Mouse (Mus musculus) liver, embryonic 13.5 days (tissue): ENCODE measurements around the gene Nsmce3. TPM values are rescaled to one million over a fixed set of nuclear protein-coding genes. Genes with fewer than 3 reads are reported as not detected.

Source experiments
- ATAC-seq: fragments of 200-750 bp; cut with Nextera tagmentation; 2 replicates; pipeline ENCODE4 v1.8.0; 2017; ENCODE audit warnings: low read depth, mild to moderate bottlenecking, moderate number of reproducible peaks, moderate library complexity
- DNase-seq: peaks from one replicate; pipeline ENCODE4 v3.0.0; 2022
- H3K27ac ChIP-seq: fragments of 300-500 bp; sonication (generic); 2 replicates; pipeline ENCODE4 v1.5.1; 2015; ENCODE audit warnings: moderate library complexity, mild to moderate bottlenecking, inconsistent platforms
- H3K27me3 ChIP-seq: fragments of 300-500 bp; sonication (generic); 2 replicates; pipeline ENCODE4 v1.6.1; 2015; ENCODE audit warnings: mild to moderate bottlenecking, inconsistent platforms
- H3K36me3 ChIP-seq: fragments of 300-500 bp; sonication (generic); 2 replicates; pipeline ENCODE4 v1.6.1; 2015; ENCODE audit warnings: mild to moderate bottlenecking, inconsistent platforms
- H3K4me1 ChIP-seq: fragments of 300-500 bp; sonication (generic); replicated peaks from 2 replicates; pipeline ENCODE4 v1.6.1; 2015; ENCODE audit warnings: inconsistent platforms
- H3K4me2 ChIP-seq: fragments of 300-500 bp; sonication (generic); 2 replicates; pipeline ENCODE4 v1.6.1; 2015; ENCODE audit warnings: inconsistent platforms, mild to moderate bottlenecking, moderate library complexity
- H3K4me3 ChIP-seq: fragments of 300-500 bp; sonication (generic); replicated peaks from 2 replicates; pipeline ENCODE4 v1.5.1; 2015; ENCODE audit warnings: mild to moderate bottlenecking, inconsistent platforms
- H3K9ac ChIP-seq: fragments of 300-500 bp; sonication (generic); 2 replicates; pipeline ENCODE4 v1.6.1; 2015; ENCODE audit warnings: mild to moderate bottlenecking, inconsistent platforms
- H3K9me3 ChIP-seq: fragments of 300-500 bp; sonication (generic); replicated peaks from 2 replicates; pipeline ENCODE4 v1.6.1; 2016; ENCODE audit warnings: inconsistent platforms
- WGBS: fragments of 180-500 bp; shearing (Covaris S2); methylation state at CpG from one replicate; pipeline ENCODE4 v1.1.7; 2015; ENCODE audit not compliant: insufficient replicate concordance; 5-methylcytosine and 5-hydroxymethylcytosine counted together
- polyA plus RNA-seq: library from polyadenylated mRNA; unstranded; fragments of >200 nt; fragmentation: Nextera tagmentation; extraction: Ambion mirVana; gene quantifications from 2 replicates; pipeline ENCODE4 v1.2.1, GENCODE M21; 2015

The Nsmce3 gene
- polyA plus RNA-seq, 1 experiment from 2014 or later = 6.4 TPM

- no peaks in the 10 kb centered on the region for H3K9me3 ChIP-seq
- no peak overlapping the region for H3K4me3 ChIP-seq
- no peaks in the 10 kb centered on the region for H3K4me1 ChIP-seq
- H3K27ac ChIP-seq = no peak overlapping the region
- DNase-seq (no peak), ATAC-seq (no peak)
- H3K9ac ChIP-seq = no peak overlapping the region
- 54% methylated on average over 3 of the region's 3 CpGs for WGBS
- H3K4me2 ChIP-seq = no peak overlapping the region
- H3K36me3 ChIP-seq = no peaks in the 10 kb centered on the region
- no peaks in the 10 kb centered on the region for H3K27me3 ChIP-seq
Measured at GRCm38 (mm10) chr7:64891139-64891538, 18.3 kb upstream of the Nsmce3 start.

- H3K27me3 ChIP-seq = no peaks in the 10 kb centered on the region
- H3K4me1 ChIP-seq = no peaks in the 10 kb centered on the region
- no peak for DNase-seq
- ATAC-seq = no peak
- no peak overlapping the region for H3K4me3 ChIP-seq
- no peak overlapping the region for H3K27ac ChIP-seq
- 79% methylated on average over 9 of the region's 9 CpGs for WGBS
- no peaks in the 10 kb centered on the region for H3K36me3 ChIP-seq
- no peaks in the 10 kb centered on the region for H3K9me3 ChIP-seq
- H3K9ac ChIP-seq = no peak overlapping the region
- H3K4me2 ChIP-seq = no peak overlapping the region
Measured at GRCm38 (mm10) chr7:64889919-64890318, 17.1 kb upstream of the Nsmce3 start.

GRCm38 (mm10) chr7:64884187-64884862 lies 11.5 kb upstream of the Nsmce3 start:
- DNase-seq = no peak
- H3K9me3 ChIP-seq = no peaks in the 10 kb centered on the region
- H3K36me3 ChIP-seq = no peaks in the 10 kb centered on the region
- no peaks in the 10 kb centered on the region for H3K4me1 ChIP-seq
- H3K4me2 ChIP-seq = no peak overlapping the region
- H3K4me3 ChIP-seq = no peak overlapping the region
- no peak overlapping the region for H3K9ac ChIP-seq
- no peak for ATAC-seq
- no peak overlapping the region for H3K27ac ChIP-seq
- WGBS = 55% methylated on average over 11 of the region's 11 CpGs
- no peaks in the 10 kb centered on the region for H3K27me3 ChIP-seq

GRCm38 (mm10) chr7:64882243-64882642 lies 9.4 kb upstream of the Nsmce3 start:
- no peaks in the 10 kb centered on the region for H3K36me3 ChIP-seq
- WGBS = 54% methylated on average over 6 of the region's 6 CpGs
- H3K4me1 ChIP-seq = no peaks in the 10 kb centered on the region
- H3K27me3 ChIP-seq = no peaks in the 10 kb centered on the region
- ATAC-seq = no peak
- no peak overlapping the region for H3K4me2 ChIP-seq
- no peaks in the 10 kb centered on the region for H3K9me3 ChIP-seq
- H3K27ac ChIP-seq = no peak overlapping the region
- no peak overlapping the region for H3K4me3 ChIP-seq
- no peak overlapping the region for H3K9ac ChIP-seq
- no peak for DNase-seq

- H3K4me2 ChIP-seq = no peak overlapping the region
- WGBS = 41% methylated on average over 7 of the region's 7 CpGs
- H3K27me3 ChIP-seq = no peaks in the 10 kb centered on the region
- no peak overlapping the region for H3K27ac ChIP-seq
- no peaks in the 10 kb centered on the region for H3K36me3 ChIP-seq
- H3K9me3 ChIP-seq = no peaks in the 10 kb centered on the region
- H3K9ac ChIP-seq = no peak overlapping the region
- DNase-seq (no peak), ATAC-seq (no peak)
- no peak overlapping the region for H3K4me3 ChIP-seq
- H3K4me1 ChIP-seq = no peaks in the 10 kb centered on the region
Measured at GRCm38 (mm10) chr7:64881387-64881786, 8.6 kb upstream of the Nsmce3 start.

- no peak overlapping the region for H3K9ac ChIP-seq
- H3K36me3 ChIP-seq = no peaks in the 10 kb centered on the region
- DNase-seq (no peak), ATAC-seq (no peak)
- no peak overlapping the region for H3K4me3 ChIP-seq
- H3K9me3 ChIP-seq = no peaks in the 10 kb centered on the region
- no peak overlapping the region for H3K4me2 ChIP-seq
- H3K4me1 ChIP-seq = no peaks in the 10 kb centered on the region
- no peak overlapping the region for H3K27ac ChIP-seq
- H3K27me3 ChIP-seq = no peaks in the 10 kb centered on the region
- 73% methylated on average over 5 of the region's 5 CpGs for WGBS
Measured at GRCm38 (mm10) chr7:64880415-64880814, 7.6 kb upstream of the Nsmce3 start.

GRCm38 (mm10) chr7:64874941-64875340 lies 2.1 kb upstream of the Nsmce3 start:
- Histone ChIP-seq H3K27ac (no peak overlapping the region), H3K36me3 (no peaks in the 10 kb centered on the region), H3K4me2 (no peak overlapping the region), H3K9ac (no peak overlapping the region), H3K27me3 (no peaks in the 10 kb centered on the region; the same call in 1 of the 2 replicates), H3K4me1 (peaks cover 16% of the 10 kb centered on the region), H3K9me3 (no peaks in the 10 kb centered on the region), H3K4me3 (no peak overlapping the region)
- no peak for DNase-seq
- 68% methylated on average over 4 of the region's 4 CpGs for WGBS
- no peak for ATAC-seq

GRCm38 (mm10) chr7:64873266-64873665 lies 469 bp upstream of the Nsmce3 start:
- Histone ChIP-seq H3K4me1 (peaks cover 22% of the 10 kb centered on the region), H3K27me3 (no peaks in the 10 kb centered on the region; the same call in 1 of the 2 replicates), H3K4me3 (peak overlapping the region; percentile 89), H3K9ac (peak overlapping the region; percentile 39; the same call in 1 of the 2 replicates), H3K36me3 (no peaks in the 10 kb centered on the region), H3K4me2 (peak overlapping the region; percentile 88), H3K9me3 (no peaks in the 10 kb centered on the region), H3K27ac (no peak overlapping the region)
- ATAC-seq (no peak), DNase-seq (no peak)
- WGBS = 41% methylated on average over 11 of the region's 11 CpGs

- no peaks in the 10 kb centered on the region for H3K36me3 ChIP-seq
- ATAC-seq = peak; percentile 57
- DNase-seq = no peak
- peak overlapping the region; percentile 85 for H3K27ac ChIP-seq
- 1% methylated on average over 33 of the region's 33 CpGs for WGBS
- no peaks in the 10 kb centered on the region; the same call in 1 of the 2 replicates for H3K27me3 ChIP-seq
- peak overlapping the region; percentile 89 for H3K4me3 ChIP-seq
- H3K9ac ChIP-seq = peak overlapping the region; percentile 91
- H3K4me1 ChIP-seq = peaks cover 22% of the 10 kb centered on the region
- H3K4me2 ChIP-seq = peak overlapping the region; percentile 88
- no peaks in the 10 kb centered on the region for H3K9me3 ChIP-seq
Measured at GRCm38 (mm10) chr7:64871987-64872742, 632 bp downstream of the Nsmce3 start.

- no peaks in the 10 kb centered on the region; the same call in 1 of the 2 replicates for H3K27me3 ChIP-seq
- H3K9ac ChIP-seq = no peak overlapping the region
- 68% methylated on average over 6 of the region's 6 CpGs for WGBS
- H3K36me3 ChIP-seq = no peaks in the 10 kb centered on the region
- H3K4me2 ChIP-seq = peak overlapping the region; percentile 62; the same call in 1 of the 2 replicates
- H3K4me1 ChIP-seq = peaks cover 22% of the 10 kb centered on the region
- no peaks in the 10 kb centered on the region for H3K9me3 ChIP-seq
- no peak for DNase-seq
- no peak overlapping the region for H3K27ac ChIP-seq
- no peak overlapping the region for H3K4me3 ChIP-seq
- no peak for ATAC-seq
Measured at GRCm38 (mm10) chr7:64869549-64870065, 3.2 kb downstream of the Nsmce3 start.

GRCm38 (mm10) chr7:64863538-64863937 lies 9.3 kb downstream of the Nsmce3 start:
- WGBS = 51% methylated on average over 3 of the region's 3 CpGs

More at GRCm38 (mm10) chr7:64863538-64863937, 9.3 kb downstream of the Nsmce3 start:
- H3K9ac ChIP-seq = no peak overlapping the region
- no peak overlapping the region for H3K4me2 ChIP-seq
- no peaks in the 10 kb centered on the region for H3K27me3 ChIP-seq
- no peaks in the 10 kb centered on the region for H3K9me3 ChIP-seq
- no peak overlapping the region for H3K27ac ChIP-seq
- H3K4me3 ChIP-seq = no peak overlapping the region
- no peak for DNase-seq
- H3K4me1 ChIP-seq = no peaks in the 10 kb centered on the region
- H3K36me3 ChIP-seq = no peaks in the 10 kb centered on the region
- no peak for ATAC-seq
